Mouse (Mus musculus): ENCODE results near the gene Usp21. TPM values are rescaled to one million over a fixed set of nuclear protein-coding genes. Genes with fewer than 3 reads are reported as not detected.

Gene Usp21
- total RNA-seq, 2 experiments from 2014 or later, result 33.0 to 50.1 TPM

Other genes starting within 250 kb of the Usp21 start
- gene Fcgr3, start 223.1 kb downstream of the Usp21 start, total RNA-seq (2014; fragmentation: Nextera tagmentation), result 1.4 and 6.3 TPM in 2 replicates
- gene Fcgr3, start 223.1 kb downstream of the Usp21 start, total RNA-seq (2017), result 1.9 and 2.2 TPM in 2 replicates
- 12.6 and 18.9 TPM in 2 replicates for gene Cfap126, start 174.1 kb downstream of the Usp21 start, total RNA-seq (2014; fragmentation: Nextera tagmentation)
- 4.3 and 11.8 TPM in 2 replicates for gene Cfap126, start 174.1 kb downstream of the Usp21 start, total RNA-seq (2017)
- 150 and 178 TPM in 2 replicates for gene Sdhc, start 137.4 kb downstream of the Usp21 start, total RNA-seq (2014; fragmentation: Nextera tagmentation)
- gene Sdhc, start 137.4 kb downstream of the Usp21 start, total RNA-seq (2017), result 72.0 and 84.7 TPM in 2 replicates
- gene Mpz, start 137.3 kb downstream of the Usp21 start, total RNA-seq (2014; fragmentation: Nextera tagmentation), result not detected in 2 replicates
- 0.61 TPM in 1 of 2 replicates, not detected in the other for gene Mpz, start 137.3 kb downstream of the Usp21 start, total RNA-seq (2017)
- 0.69 and 3.6 TPM in 2 replicates for gene Pcp4l1, start 91.7 kb downstream of the Usp21 start, total RNA-seq (2014; fragmentation: Nextera tagmentation)
- gene Pcp4l1, start 91.7 kb downstream of the Usp21 start, total RNA-seq (2017), result 1.1 TPM in 1 of 2 replicates, not detected in the other
- gene Nr1i3, start 74.0 kb downstream of the Usp21 start, total RNA-seq (2014; fragmentation: Nextera tagmentation), result 0.07 TPM in 1 of 2 replicates, not detected in the other
- 0.38 TPM in 1 of 2 replicates, not detected in the other for gene Nr1i3, start 74.0 kb downstream of the Usp21 start, total RNA-seq (2017)
- 22.3 and 46.9 TPM in 2 replicates for gene Tomm40l, start 65.5 kb downstream of the Usp21 start, total RNA-seq (2014; fragmentation: Nextera tagmentation)
- 25.0 and 33.7 TPM in 2 replicates for gene Tomm40l, start 65.5 kb downstream of the Usp21 start, total RNA-seq (2017)
- gene Apoa2, start 62.9 kb downstream of the Usp21 start, total RNA-seq (2014; fragmentation: Nextera tagmentation), result 3.8 TPM in 1 of 2 replicates, not detected in the other
- gene Apoa2, start 62.9 kb downstream of the Usp21 start, total RNA-seq (2017), result not detected in 2 replicates
- gene Fcer1g, start 53.6 kb downstream of the Usp21 start, total RNA-seq (2014; fragmentation: Nextera tagmentation), result 3.7 and 9.1 TPM in 2 replicates
- 11.9 and 14.3 TPM in 2 replicates for gene Fcer1g, start 53.6 kb downstream of the Usp21 start, total RNA-seq (2017)
- gene Adamts4, start 37.6 kb downstream of the Usp21 start, total RNA-seq (2014; fragmentation: Nextera tagmentation), result 0.11 TPM in 1 of 2 replicates, not detected in the other
- gene Adamts4, start 37.6 kb downstream of the Usp21 start, total RNA-seq (2017), result not detected in 2 replicates
- gene Ndufs2, start 36.6 kb downstream of the Usp21 start, total RNA-seq (2014; fragmentation: Nextera tagmentation), result 273 and 313 TPM in 2 replicates
- gene Ndufs2, start 36.6 kb downstream of the Usp21 start, total RNA-seq (2017), result 280 and 331 TPM in 2 replicates
- 34.5 and 55.7 TPM in 2 replicates for gene B4galt3, start 17.7 kb downstream of the Usp21 start, total RNA-seq (2014; fragmentation: Nextera tagmentation)
- gene B4galt3, start 17.7 kb downstream of the Usp21 start, total RNA-seq (2017), result 15.2 and 24.0 TPM in 2 replicates
- gene Ppox, start 6.8 kb downstream of the Usp21 start, total RNA-seq (2014; fragmentation: Nextera tagmentation), result 114 and 123 TPM in 2 replicates
- 18.1 and 29.5 TPM in 2 replicates for gene Ppox, start 6.8 kb downstream of the Usp21 start, total RNA-seq (2017)
- 74.8 and 83.3 TPM in 2 replicates for gene Ufc1, start 7.0 kb upstream of the Usp21 start, total RNA-seq (2014; fragmentation: Nextera tagmentation)
- gene Ufc1, start 7.0 kb upstream of the Usp21 start, total RNA-seq (2017), result 65.6 and 72.6 TPM in 2 replicates
- 22.4 and 38.5 TPM in 2 replicates for gene Dedd, start 41.2 kb upstream of the Usp21 start, total RNA-seq (2014; fragmentation: Nextera tagmentation)
- 13.5 and 23.7 TPM in 2 replicates for gene Dedd, start 41.2 kb upstream of the Usp21 start, total RNA-seq (2017)
- gene Nit1, start 57.7 kb upstream of the Usp21 start, total RNA-seq (2014; fragmentation: Nextera tagmentation), result 10.4 and 22.0 TPM in 2 replicates
- 39.2 and 42.4 TPM in 2 replicates for gene Nit1, start 57.7 kb upstream of the Usp21 start, total RNA-seq (2017)
- gene Pfdn2, start 57.7 kb upstream of the Usp21 start, total RNA-seq (2014; fragmentation: Nextera tagmentation), result 45.1 and 97.3 TPM in 2 replicates
- gene Pfdn2, start 57.7 kb upstream of the Usp21 start, total RNA-seq (2017), result 66.2 and 101 TPM in 2 replicates
- 0.20 TPM in 1 of 2 replicates, not detected in the other for gene Klhdc9, start 72.8 kb upstream of the Usp21 start, total RNA-seq (2014; fragmentation: Nextera tagmentation)
- gene Klhdc9, start 72.8 kb upstream of the Usp21 start, total RNA-seq (2017), result 0.80 TPM in 1 of 2 replicates, not detected in the other
- not detected in 2 replicates for gene Nectin4, start 82.1 kb upstream of the Usp21 start, total RNA-seq (2014; fragmentation: Nextera tagmentation)
- 0.14 and 0.27 TPM in 2 replicates for gene Nectin4, start 82.1 kb upstream of the Usp21 start, total RNA-seq (2017)
- 11.8 and 20.7 TPM in 2 replicates for gene Arhgap30, start 101.0 kb upstream of the Usp21 start, total RNA-seq (2014; fragmentation: Nextera tagmentation)
- 18.7 and 28.7 TPM in 2 replicates for gene Arhgap30, start 101.0 kb upstream of the Usp21 start, total RNA-seq (2017)
- 24.1 and 32.0 TPM in 2 replicates for gene Usf1, start 123.3 kb upstream of the Usp21 start, total RNA-seq (2014; fragmentation: Nextera tagmentation)
- gene Usf1, start 123.3 kb upstream of the Usp21 start, total RNA-seq (2017), result 46.2 and 60.5 TPM in 2 replicates
- not detected in 2 replicates for gene Tstd1, start 130.9 kb upstream of the Usp21 start, total RNA-seq (2014; fragmentation: Nextera tagmentation)
- 1.1 TPM in 1 of 2 replicates, not detected in the other for gene Tstd1, start 130.9 kb upstream of the Usp21 start, total RNA-seq (2017)
- gene F11r, start 149.5 kb upstream of the Usp21 start, total RNA-seq (2014; fragmentation: Nextera tagmentation), result not detected in 2 replicates
- gene F11r, start 149.5 kb upstream of the Usp21 start, total RNA-seq (2017), result 0.38 and 2.3 TPM in 2 replicates
- gene Alyref2, start 215.5 kb upstream of the Usp21 start, total RNA-seq (2014; fragmentation: Nextera tagmentation), result 5.5 and 10.9 TPM in 2 replicates
- gene Alyref2, start 215.5 kb upstream of the Usp21 start, total RNA-seq (2017), result 3.5 and 5.3 TPM in 2 replicates
- not detected in 2 replicates for gene Itln1, start 247.3 kb upstream of the Usp21 start, total RNA-seq (2014; fragmentation: Nextera tagmentation)
- gene Itln1, start 247.3 kb upstream of the Usp21 start, total RNA-seq (2017), result not detected in 2 replicates